Mouse (Mus musculus) thymus, adult 2 months (tissue): ENCODE results near the gene 9130230L23Rik. TPM values are rescaled to one million over a fixed set of nuclear protein-coding genes. Genes with fewer than 3 reads are reported as not detected.
"Not testable (repeated sequence)": the region's sequence is repeated elsewhere in the genome, so short reads cannot be mapped to it uniquely, and the experiment has no call there.

ENCODE experiments used
- DNase-seq: peaks from one replicate; pipeline ENCODE4 v3.0.0; 2021
- H3K27ac ChIP-seq: fragments of 200-500 bp; 2 replicates; pipeline ENCODE4 v1.5.1; 2012; ENCODE audit warnings: low read length, control low read depth; ENCODE audit not compliant: control insufficient read depth, insufficient read depth
- H3K27me3 ChIP-seq: fragments of 200-500 bp; 2 replicates; pipeline ENCODE4 v1.6.1; 2012; ENCODE audit warnings: mild to moderate bottlenecking, low read length, moderate library complexity, mixed read lengths; ENCODE audit not compliant: control insufficient read depth, insufficient read depth
- H3K36me3 ChIP-seq: fragments of 200-500 bp; 2 replicates; pipeline ENCODE4 v1.6.1; 2012; ENCODE audit warnings: mild to moderate bottlenecking, low read length, moderate library complexity; ENCODE audit not compliant: control insufficient read depth, insufficient read depth
- H3K4me1 ChIP-seq: fragments of 200-500 bp; replicated peaks from 2 replicates; pipeline ENCODE4 v1.6.1; 2012; ENCODE audit warnings: low read length; ENCODE audit not compliant: control insufficient read depth, insufficient read depth
- H3K4me3 ChIP-seq: fragments of 200-500 bp; 2 replicates; pipeline ENCODE4 v1.5.1; 2012; ENCODE audit warnings: mild to moderate bottlenecking, low read length, control low read depth, moderate library complexity; ENCODE audit not compliant: control insufficient read depth, insufficient read depth
- CTCF ChIP-seq: fragments of 200-500 bp; IDR thresholded peaks from 2 replicates; pipeline ENCODE4 v1.5.1; 2012; ENCODE audit warnings: mild to moderate bottlenecking, control low read depth, low read length, moderate library complexity, borderline replicate concordance; ENCODE audit not compliant: control insufficient read depth, poor library complexity, insufficient read depth; ENCODE audit errors: extremely low read depth
- POLR2A ChIP-seq: fragments of 200-500 bp; IDR thresholded peaks from 2 replicates; pipeline ENCODE4 v1.6.1; 2012; ENCODE audit warnings: mild to moderate bottlenecking, low read length, control low read depth, moderate library complexity; ENCODE audit not compliant: control insufficient read depth, poor library complexity, insufficient read depth; ENCODE audit errors: extremely low read depth
- WGBS: fragments of 180-500 bp; shearing (Covaris S2); methylation state at CpG from one replicate; pipeline ENCODE4 v1.1.7; 2018; 5-methylcytosine and 5-hydroxymethylcytosine counted together
- polyA plus RNA-seq: library from polyadenylated mRNA; depleted of rRNA; stranded (reverse); fragments of >200 nt; gene quantifications from 2 replicates; pipeline ENCODE4 v1.2.3, GENCODE M21; 2012

9130230L23Rik gene
- polyA plus RNA-seq, 1 experiment = 0.35 TPM

DNA sequence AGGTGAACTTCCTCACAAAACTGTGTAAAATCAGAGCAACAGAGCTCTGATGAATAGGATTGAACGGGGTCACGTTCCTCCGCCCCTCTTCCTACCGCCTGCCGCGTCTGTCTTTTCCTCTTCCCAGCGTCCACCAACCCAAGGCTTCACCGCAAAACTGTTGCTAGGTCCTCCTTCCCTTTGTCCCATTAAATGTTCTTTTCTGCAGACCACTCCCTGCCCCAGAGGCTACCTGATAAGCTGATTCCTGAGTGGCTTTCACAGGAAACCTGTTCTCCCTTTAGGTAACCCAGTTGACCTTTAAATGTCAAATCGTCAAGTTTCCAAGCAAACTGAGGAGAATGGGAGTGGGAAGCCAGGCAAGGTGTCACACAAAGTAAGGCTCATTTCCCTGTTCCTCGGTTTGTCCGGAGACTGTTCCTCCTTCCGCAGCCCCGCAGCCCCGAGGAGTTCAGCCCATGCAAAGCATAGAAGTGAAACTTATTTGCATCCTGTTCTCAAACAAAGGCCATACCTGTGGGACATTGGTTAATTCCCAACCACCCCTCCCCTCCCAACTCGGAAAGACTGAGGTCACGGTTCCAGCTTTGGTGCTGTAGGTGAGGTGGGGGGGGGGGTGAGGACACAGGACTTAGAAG is 1.1 kb upstream of the 9130230L23Rik start:
- 51% methylated on average over 16 of the region's 16 CpGs for WGBS
- Histone ChIP-seq H3K27me3 (no peaks in the 10 kb centered on the region), H3K4me1 (peaks cover 12% of the 10 kb centered on the region), H3K4me3 (no peak overlapping the region), H3K36me3 (no peaks in the 10 kb centered on the region), H3K27ac (no peak overlapping the region)
- no peak for DNase-seq
- TF ChIP-seq POLR2A (no peak), CTCF (no peak)

DNA sequence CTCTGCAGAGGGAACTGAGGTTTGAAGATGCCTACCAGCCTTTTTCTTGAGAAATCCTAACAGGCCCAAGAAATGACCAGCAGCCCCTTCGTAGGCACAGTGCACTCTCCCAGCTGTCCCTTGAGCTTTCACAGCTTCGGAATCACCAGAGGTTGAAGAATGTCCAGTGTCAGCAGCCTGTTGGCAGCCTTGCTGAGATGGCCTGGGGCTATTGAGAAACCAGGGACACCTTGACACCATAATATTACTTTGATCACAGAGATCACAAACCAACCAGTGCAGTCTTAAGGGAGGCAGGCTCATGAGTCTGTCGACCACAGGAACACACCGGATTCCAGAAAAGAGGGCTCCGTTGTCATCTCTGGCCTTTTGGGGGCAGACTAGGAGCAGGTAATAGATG is 2.9 kb downstream of the 9130230L23Rik start:
- peaks cover 14% of the 10 kb centered on the region for H3K4me1 ChIP-seq
- TF ChIP-seq CTCF = no peak
- TF ChIP-seq POLR2A = no peak
- H3K27ac ChIP-seq = no peak overlapping the region; the same call in 1 of the 2 replicates
- no peaks in the 10 kb centered on the region for H3K36me3 ChIP-seq
- no peaks in the 10 kb centered on the region for H3K27me3 ChIP-seq
- DNase-seq = no peak
- WGBS = 71% methylated on average over 5 of the region's 5 CpGs
- no peak overlapping the region for H3K4me3 ChIP-seq

DNA sequence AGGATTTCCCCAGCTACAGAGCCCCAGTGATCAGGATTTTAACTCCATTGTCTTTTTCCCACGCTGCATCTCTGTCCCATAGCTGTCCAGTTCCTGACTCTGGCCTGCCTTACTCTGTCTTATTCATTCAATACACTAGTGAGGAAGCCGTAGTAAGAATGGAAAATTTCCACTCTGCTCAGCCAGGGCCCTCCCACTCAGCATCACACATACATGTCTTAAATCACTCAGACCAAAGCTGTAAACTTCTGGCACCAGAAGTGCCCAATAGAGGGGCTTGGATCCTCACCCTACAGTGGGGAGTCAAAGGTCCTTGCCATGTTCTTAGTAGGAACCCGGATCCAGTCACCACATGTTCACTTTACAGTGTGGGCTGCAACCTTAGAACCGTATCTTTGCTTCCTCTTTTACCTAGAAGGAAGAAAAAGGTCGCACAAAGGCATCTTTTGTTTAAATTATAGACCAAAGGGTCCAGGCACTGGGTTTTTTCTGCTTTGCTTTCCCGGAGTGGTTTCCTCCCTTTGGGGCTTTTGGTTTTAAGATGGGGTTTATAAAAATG is 3.4 kb downstream of the 9130230L23Rik start:
- H3K27ac ChIP-seq = no peak overlapping the region
- no peaks in the 10 kb centered on the region for H3K36me3 ChIP-seq
- no peak for DNase-seq
- 23% methylated on average over 6 of the region's 6 CpGs for WGBS
- TF ChIP-seq POLR2A = no peak
- TF ChIP-seq CTCF = no peak
- no peaks in the 10 kb centered on the region for H3K27me3 ChIP-seq
- H3K4me3 ChIP-seq = no peak overlapping the region
- H3K4me1 ChIP-seq = peaks cover 14% of the 10 kb centered on the region

DNA sequence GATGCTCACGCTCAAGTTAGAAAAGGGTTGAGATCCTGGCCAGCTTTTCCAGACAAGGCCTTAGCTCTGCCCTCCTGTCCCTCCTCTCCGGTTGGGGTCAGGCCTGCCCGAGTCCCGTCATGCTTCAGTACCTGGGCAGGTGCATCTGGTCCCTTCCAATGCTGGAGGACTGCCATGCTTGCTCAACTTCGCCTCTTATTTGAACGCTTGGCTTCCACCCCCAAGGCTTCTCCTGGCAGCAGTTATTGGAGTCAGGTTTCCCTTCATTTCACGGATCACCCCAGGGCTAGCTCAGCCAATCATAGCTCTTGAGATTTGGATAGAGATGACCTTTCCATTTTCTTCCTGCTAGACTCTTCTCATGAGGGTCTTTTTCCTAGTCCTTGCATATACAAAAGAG is 4.0 kb downstream of the 9130230L23Rik start:
- H3K36me3 ChIP-seq = no peaks in the 10 kb centered on the region
- peaks cover 12% of the 10 kb centered on the region for H3K4me1 ChIP-seq
- TF ChIP-seq POLR2A = no peak
- no peak for TF ChIP-seq CTCF
- H3K4me3 ChIP-seq = no peak overlapping the region
- WGBS = 91% methylated on average over 7 of the region's 7 CpGs
- DNase-seq = no peak
- H3K27me3 ChIP-seq = no peaks in the 10 kb centered on the region
- H3K27ac ChIP-seq = no peak overlapping the region

DNA sequence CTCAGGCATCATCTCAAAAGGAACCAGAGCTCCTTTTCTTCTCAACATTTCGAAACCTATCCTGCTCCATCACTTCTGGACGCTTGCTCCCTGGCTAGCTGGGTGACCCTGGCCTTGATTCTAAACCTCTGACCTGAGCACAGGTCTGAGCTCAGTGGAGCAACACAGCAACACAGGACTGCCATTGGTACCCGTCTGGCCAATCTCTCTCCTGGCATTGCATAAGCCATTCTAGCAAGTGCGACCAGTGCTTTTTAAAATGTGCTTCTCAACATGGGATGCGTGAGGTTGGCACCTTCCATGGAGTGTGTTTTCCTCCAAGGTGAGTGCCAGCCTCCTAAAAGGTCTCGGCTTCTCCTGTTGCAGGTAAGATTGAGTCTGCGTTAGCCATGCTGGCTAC is 5.0 kb downstream of the 9130230L23Rik start:
- Histone ChIP-seq H3K27ac (no peak overlapping the region), H3K4me1 (peaks cover 11% of the 10 kb centered on the region), H3K4me3 (no peak overlapping the region), H3K36me3 (no peaks in the 10 kb centered on the region), H3K27me3 (no peaks in the 10 kb centered on the region)
- TF ChIP-seq POLR2A (no peak), CTCF (no peak)
- DNase-seq = no peak
- 96% methylated on average over 7 of the region's 7 CpGs for WGBS

DNA sequence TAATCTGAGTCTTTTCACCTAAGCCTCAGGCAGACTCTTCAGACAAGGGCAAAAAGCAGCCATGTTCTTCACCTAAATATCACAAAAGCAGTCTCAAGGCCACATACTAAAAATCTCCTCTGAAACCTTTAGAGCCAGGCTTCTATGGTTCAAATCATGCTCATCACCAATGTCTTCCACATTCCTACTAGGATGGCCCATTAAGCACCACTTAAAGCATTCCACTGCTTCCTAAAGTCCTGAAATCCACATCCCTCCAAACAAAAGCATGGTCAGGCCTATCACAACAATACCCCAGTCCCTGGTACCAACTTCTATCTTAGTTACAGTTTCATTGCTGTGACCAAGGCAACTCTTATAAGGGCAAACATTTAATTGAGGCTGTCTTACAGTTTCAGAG is 6.3 kb downstream of the 9130230L23Rik start:
- H3K27ac ChIP-seq = no peak overlapping the region
- no peak for DNase-seq
- TF ChIP-seq CTCF (no peak), POLR2A (no peak)
- H3K4me3 ChIP-seq = no peak overlapping the region
- no peaks in the 10 kb centered on the region for H3K36me3 ChIP-seq
- no peaks in the 10 kb centered on the region for H3K27me3 ChIP-seq
- peaks cover 11% of the 10 kb centered on the region for H3K4me1 ChIP-seq

DNA sequence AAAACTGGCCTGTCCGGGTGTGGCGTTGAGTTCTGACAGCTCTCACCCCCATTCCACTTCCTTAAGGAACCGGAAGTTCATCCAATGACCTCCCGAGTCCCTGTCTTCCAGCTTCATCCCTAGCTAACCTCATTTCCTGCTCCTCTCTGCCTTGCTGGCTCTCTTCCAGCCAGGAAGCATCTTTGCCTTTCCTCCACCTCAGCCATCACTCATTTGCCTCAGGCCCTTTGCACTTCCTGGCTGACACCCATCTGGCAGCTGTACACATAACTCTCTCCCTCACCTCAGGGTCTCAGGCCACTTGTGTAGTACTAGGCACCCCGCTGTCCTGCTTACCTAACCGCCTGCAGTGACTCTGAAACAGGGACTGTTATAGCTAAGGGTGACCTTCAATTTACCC is 9.4 kb downstream of the 9130230L23Rik start:
- TF ChIP-seq POLR2A (no peak), CTCF (no peak)
- H3K27me3 ChIP-seq = no peaks in the 10 kb centered on the region
- no peak overlapping the region for H3K4me3 ChIP-seq
- 85% methylated on average over 6 of the region's 6 CpGs for WGBS
- H3K36me3 ChIP-seq = no peaks in the 10 kb centered on the region
- DNase-seq = no peak
- no peak overlapping the region for H3K27ac ChIP-seq
- H3K4me1 ChIP-seq = 0 out of 2 replicates have a peak, but pooled peaks cover 2% of the 10 kb centered on the region

DNA sequence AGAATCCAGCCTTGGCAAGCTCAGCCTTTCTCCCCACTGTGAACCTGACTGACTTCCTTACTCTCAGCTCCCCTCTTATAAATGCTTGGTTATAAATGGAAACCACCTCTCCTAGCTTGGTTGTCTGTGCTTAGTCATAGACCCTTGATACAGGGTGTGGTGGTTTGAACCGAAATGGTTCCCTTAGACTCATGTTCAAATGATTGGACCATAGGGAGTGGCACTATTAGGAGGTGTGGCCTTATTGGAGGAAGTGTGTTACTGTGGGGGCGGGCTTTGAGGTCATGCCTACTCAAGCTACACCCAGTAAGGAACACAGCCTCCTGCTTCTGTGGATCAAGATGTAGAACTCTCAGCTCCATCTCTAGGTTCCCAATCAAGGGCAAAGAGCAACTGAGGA is 12.9 kb downstream of the 9130230L23Rik start:
- H3K27ac ChIP-seq = no peak overlapping the region

DNA sequence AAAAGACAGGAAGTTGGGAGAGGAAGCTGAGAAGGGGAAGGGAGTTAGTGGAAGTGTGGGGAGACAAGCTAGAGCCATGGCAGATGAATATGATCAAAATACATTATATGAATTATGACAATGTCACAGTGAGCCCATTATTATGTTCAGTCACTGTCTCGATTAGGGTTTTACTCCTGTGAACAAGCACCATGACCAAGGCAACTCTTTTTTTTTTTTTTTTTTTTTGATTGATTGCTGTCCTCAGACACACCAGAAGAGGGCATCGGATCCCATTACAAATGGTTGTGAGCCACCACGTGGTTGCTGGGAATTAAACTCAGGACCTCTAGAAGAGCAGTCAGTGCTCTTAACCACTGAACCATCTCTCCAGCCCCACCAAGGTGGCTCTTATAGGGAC is 17.1 kb downstream of the 9130230L23Rik start:
- not testable (repeated sequence) for H3K4me1 ChIP-seq, H3K36me3 ChIP-seq, H3K4me3 ChIP-seq, DNase-seq, H3K27ac ChIP-seq, H3K27me3 ChIP-seq
- 80% methylated on average over 3 of the region's 3 CpGs for WGBS

More for the DNA sequence above, 12.9 kb downstream of the 9130230L23Rik start:
- no peak for DNase-seq
- TF ChIP-seq CTCF (no peak), POLR2A (no peak)
- Histone ChIP-seq H3K4me1 (0 out of 2 replicates have a peak, but pooled peaks cover 2% of the 10 kb centered on the region), H3K27me3 (no peaks in the 10 kb centered on the region), H3K4me3 (no peak overlapping the region), H3K36me3 (no peaks in the 10 kb centered on the region)
- 57% methylated on average over 2 of the region's 2 CpGs for WGBS
